Mouse (Mus musculus) neural tube, postnatal 0 days (tissue): ENCODE results near the gene Gm10306. TPM values are rescaled to one million over a fixed set of nuclear protein-coding genes. Genes with fewer than 3 reads are reported as not detected.

Experiments used
- polyA plus RNA-seq: library from polyadenylated mRNA; unstranded; fragments of >200 nt; fragmentation: Nextera tagmentation; extraction: Ambion mirVana; gene quantifications from 2 replicates; pipeline ENCODE4 v1.2.1, GENCODE M21; 2015

Gm10306 gene
- 1.7 and 1.9 TPM in 2 replicates for polyA plus RNA-seq

DNA sequence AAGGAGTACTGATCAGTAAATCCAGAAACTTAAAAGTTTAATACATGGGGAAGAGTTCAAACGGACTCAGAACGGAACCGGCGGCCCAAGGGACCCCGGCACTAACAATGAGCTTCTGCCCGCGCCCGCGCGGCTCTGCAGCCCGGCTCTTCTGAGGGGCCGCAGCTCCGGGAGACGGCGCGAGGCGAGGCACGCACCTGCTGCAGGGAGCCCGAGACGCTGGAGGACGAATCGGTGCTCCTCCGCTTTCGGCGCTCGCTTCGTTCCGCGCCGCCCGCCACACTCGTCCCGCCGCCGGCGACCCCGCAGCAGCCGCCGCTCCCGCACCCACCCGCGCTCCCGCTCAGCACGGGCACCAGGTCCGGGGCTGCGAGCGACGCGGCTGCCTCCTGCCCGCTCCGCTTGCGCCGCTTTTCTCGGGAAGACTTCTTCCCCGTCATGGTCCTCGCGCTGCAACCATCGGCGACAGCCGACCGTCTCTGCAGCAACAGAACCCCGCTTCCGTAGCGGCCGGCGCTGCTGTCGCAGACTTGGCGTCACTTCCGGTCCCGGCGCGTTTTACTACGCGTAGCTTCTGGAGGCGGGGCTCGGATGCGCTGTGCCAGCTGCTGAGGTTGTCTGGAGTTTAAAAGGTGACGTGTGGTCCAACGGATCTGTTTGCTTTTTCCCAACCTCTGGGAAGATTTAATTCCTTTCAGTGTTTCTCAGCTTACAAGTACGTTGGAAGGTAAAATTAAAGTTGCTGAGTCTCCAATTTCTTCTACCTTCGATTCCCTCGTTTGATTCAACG, at the start of gene Gm10306, which contains the start of gene Caap1:
Gm10306 (plus strand) TSS at position 282 of the 790 bp plus-strand sequence.
Caap1 (minus strand) TSS at position 532 of the 790 bp plus-strand sequence.

DNA sequence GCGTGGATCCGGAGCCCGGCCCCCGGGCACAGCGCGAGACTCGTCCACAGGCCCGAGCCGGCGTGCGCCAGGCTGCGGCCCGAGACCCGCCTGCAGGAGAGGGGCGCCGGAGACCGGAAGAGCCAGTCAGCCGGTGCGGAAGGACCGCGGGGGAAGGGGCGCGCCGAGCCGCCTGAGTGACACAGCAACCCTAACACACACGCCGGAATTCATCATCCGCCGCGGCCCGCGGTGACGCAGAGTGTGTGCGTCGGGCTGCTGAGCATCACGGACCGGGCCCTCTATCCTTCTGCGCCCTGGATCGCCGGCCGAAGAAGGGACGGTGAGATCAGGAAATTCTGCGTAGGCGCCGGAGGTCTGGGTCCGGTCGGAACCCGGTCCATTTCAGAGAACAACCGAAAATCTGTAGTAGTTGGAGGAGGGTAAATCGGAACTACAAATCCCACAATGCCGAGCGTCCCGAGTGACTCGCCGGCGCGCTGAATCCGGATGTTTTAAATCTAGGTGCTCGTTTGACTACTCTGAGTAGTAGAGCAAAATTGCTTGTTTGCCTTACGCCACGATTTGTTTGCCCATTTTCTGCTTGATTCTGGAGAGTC, 46.8 kb downstream of the Gm10306 start, which contains the start of gene Plaa:
Plaa (minus strand) TSS at position 214 of the 599 bp plus-strand sequence.

Other genes starting within 250 kb of the Gm10306 start
- gene Caap1, start 250 bp downstream of the Gm10306 start, polyA plus RNA-seq, result 11.8 and 12.5 TPM in 2 replicates
- gene Plaa, start 46.7 kb downstream of the Gm10306 start, polyA plus RNA-seq, result 60.7 and 62.2 TPM in 2 replicates
- gene Ift74, start 57.9 kb downstream of the Gm10306 start, polyA plus RNA-seq, result 24.8 and 27.8 TPM in 2 replicates
- gene Lrrc19, start 93.6 kb downstream of the Gm10306 start, polyA plus RNA-seq, result 0.15 and 0.26 TPM in 2 replicates
- gene Tek, start 182.7 kb downstream of the Gm10306 start, polyA plus RNA-seq, result 6.0 and 7.3 TPM in 2 replicates